Mouse (Mus musculus) embryo, embryonic 11.5 days (tissue): ENCODE measurements at regions not wholly inside any gene's neighbourhood (a gene's known extent, or its start where the extent isn't known, plus 50 kb on each side); places are given as distances from the start of the nearest gene placed in this dataset.

Experiments used
- DNase-seq: peaks from one replicate; pipeline ENCODE4 v3.0.0-alpha.2; 2012; ENCODE audit warnings: low read depth, low spot score

DNA sequence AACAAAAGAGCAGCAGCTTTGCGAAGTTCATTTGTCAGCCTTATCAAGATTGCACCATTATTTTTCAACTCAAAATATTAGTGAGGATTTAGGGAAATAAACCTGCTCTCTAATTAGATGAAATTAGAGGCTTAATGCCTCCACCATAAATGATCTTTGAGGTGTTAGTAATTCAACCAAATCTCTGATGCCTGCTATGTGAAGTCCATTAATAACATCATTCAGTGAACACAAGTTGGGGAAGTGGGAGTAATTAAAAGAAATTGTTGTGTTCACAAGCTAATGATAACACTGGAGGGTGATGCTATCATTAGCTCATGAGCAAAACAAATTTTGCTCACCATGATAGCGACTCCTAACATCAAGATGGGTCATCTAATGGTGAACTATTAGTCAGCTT is 246.0 kb downstream of the Ttc6 start:
- no peak for DNase-seq

GRCm38 (mm10) chr12:57823809-57824208 is 259.9 kb downstream of the Ttc6 start:
- DNase-seq, result no peak

DNA sequence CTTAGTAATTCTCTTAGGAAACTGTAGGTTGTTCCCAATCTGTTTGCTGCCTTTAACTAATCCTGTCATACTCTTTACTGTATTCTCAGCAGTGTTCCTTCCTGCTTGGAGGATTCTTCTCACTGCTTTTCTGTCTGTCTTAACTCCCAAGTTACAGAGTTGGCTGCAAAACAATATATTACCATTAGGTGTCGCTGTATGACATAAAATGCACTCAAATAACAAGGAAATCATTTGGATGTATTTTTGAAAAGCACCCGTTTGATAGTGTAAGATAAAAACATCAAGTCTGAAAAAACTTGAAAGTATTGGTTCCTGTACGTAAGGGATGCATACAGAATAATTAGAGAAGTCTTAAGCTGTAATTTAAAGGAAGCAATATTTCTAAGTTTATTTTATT is 261.8 kb downstream of the Ttc6 start:
- DNase-seq, result peak; percentile 53

DNA sequence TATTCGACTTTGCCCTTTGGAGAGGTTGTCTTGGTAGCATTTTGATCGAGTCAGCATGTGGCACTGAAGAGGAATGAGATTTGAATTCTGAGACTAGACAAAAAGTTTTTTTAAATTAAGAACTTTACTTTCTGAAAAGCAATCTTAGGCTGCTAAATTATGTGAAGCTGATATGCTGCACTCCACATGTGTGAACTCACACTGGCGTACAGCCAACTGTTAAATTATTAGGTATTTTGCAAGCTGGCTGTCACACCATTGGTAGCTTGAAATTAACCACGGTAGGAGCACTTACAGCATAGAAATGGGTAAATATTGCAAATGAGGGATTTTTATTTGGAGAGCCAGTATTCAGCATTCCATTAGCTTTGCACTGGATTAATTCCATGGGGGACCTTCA is 278.9 kb downstream of the Ttc6 start:
- no peak for DNase-seq

DNA sequence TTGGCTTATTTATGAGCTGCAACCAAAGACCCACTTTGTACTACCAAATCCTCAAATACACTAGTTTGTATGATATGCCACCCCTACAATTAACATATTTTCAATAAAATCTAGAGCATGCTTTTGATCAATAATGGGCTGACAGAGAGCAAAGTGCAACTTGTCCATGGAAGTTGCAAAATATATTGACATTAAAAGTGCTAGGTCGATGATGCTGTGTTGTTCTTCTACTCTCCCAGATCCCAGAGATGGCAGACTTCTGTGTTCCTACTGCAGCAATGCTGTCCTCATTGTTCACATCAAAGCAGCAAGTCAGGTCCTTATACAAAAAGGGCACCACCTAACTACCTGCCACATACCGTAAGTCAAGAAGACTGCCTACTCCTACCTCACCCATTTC is 307.1 kb downstream of the Ttc6 start:
- DNase-seq, result no peak

- DNase-seq, result no peak
Measured at GRCm38 (mm10) chr12:57890783-57891478, 320.6 kb upstream of the Sstr1 start.

- no peak for DNase-seq
Measured at GRCm38 (mm10) chr12:57891556-57891955, 320.0 kb upstream of the Sstr1 start.

- DNase-seq, result no peak
Measured at GRCm38 (mm10) chr12:57897751-57898250, 313.8 kb upstream of the Sstr1 start.

DNA sequence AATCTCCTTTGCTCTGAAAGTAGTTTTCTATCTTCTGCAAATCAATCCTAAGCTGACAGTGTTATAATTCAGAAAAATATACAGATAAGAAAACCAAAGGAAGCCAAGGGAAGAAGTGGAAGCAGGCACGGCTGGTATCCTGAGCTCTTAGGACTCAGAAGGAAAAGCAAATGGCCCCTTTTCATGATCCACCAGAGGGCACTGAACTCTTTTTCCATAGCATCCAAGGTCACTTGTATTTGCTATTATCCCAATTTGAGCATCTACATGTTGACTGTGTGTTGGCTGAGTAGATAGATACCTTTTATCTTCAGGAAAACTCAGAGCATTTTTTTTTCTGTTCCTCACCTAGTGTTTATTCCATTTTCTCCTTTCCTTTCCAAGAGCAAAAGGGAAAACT is 306.9 kb upstream of the Sstr1 start:
- DNase-seq, result no peak

DNA sequence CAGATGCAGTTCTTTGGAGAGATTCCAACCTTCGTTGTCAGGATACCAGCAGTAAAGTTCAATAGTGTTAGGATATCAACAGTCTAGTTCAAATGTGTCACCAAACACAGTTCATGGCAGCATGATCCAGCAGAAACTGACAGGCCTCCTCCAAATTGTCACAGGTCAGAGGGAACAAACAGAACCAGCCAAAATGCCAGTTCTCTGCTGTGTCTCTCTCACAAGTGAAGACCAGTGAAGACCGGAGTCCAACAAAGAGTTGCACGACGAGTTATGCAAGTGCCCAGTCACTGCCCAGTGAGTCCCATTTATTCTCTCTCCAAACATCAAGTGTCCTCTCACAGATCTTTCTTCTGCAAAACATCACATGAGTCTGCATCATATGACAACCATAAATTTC is 293.4 kb upstream of the Sstr1 start:
- no peak for DNase-seq

GRCm38 (mm10) chr12:57922031-57922430 is 289.5 kb upstream of the Sstr1 start:
- no peak for DNase-seq

GRCm38 (mm10) chr12:57924422-57924821 is 287.1 kb upstream of the Sstr1 start:
- DNase-seq, result no peak

GRCm38 (mm10) chr12:57926886-57927285 is 284.7 kb upstream of the Sstr1 start:
- no peak for DNase-seq

GRCm38 (mm10) chr12:57928030-57928429 is 283.5 kb upstream of the Sstr1 start:
- DNase-seq, result no peak

- no peak for DNase-seq
Measured at GRCm38 (mm10) chr12:57931856-57932255, 279.7 kb upstream of the Sstr1 start.

GRCm38 (mm10) chr12:57949886-57950285 is 261.7 kb upstream of the Sstr1 start:
- no peak for DNase-seq

GRCm38 (mm10) chr12:57958527-57958926 is 253.0 kb upstream of the Sstr1 start:
- no peak for DNase-seq

DNA sequence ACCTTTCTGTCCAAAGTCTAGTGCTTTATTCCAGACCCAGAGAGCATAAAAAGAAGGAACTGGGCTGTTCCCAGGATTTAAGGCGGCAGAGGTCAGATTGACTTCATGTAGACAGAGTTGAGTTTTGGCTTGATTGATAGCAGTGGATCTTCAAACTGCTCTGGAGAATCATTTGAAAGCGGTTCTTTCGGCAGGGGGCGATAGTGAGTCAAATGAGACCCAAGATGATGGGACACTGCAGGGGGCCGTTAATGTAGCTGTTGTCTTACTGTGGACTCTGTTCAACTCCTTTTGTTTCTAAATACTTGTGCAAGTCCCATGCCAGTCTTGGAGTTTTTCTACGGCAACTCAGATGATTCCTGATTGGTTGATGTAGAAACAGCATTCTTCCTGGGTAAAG is 251.4 kb upstream of the Sstr1 start:
- DNase-seq, result no peak

DNA sequence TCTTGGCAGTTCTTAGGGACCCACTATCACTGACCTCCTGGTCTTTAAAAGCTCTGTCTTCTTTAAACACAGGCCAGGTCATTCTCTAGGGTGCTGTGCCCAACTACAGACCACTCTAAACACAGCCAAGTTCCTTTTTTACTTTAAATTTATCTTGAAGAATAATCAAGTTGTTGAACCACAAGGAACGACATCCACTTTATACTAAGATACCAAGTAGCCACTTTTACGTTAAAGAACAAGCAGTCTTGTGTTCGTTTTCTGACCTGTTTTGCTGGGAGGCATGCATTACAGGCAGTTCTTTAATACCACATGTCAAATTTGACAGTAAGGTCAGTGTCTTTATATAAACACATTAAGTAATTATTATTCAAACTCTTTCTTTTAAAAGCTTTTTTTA is 242.4 kb upstream of the Sstr1 start:
- no peak for DNase-seq

GRCm38 (mm10) chr12:57970163-57970562 is 241.4 kb upstream of the Sstr1 start:
- DNase-seq, result no peak

GRCm38 (mm10) chr12:57972484-57972883 is 239.1 kb upstream of the Sstr1 start:
- DNase-seq, result no peak
